8 mouse cellular contexts compared by ENCODE assay signal in the genomic region with DNA sequence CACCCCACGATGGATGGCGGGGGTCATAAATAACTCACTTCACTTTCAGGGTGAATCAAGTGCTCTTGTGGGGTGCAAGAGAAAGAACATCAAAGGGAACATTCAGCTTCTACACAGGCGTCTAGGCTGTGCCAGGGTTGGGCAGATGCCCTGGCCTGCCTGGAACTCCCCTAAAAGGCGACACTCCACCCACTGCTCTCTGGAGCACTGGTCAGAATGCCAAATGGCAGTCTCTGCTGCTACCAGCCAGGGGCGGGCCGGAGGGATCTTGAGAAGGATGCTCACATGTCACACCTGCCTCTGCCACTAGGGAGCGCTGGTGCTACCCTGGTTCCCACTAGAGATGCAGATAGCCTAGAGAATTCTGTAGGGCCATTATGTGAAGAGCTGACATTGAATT.
DNase-seq lines count a peak whose midpoint lies in the region; TF ChIP-seq lines count a peak whose summit lies in the region.
"Had no signal": no experiment of that assay in that cellular context is flagged by ENCODE, and none has a peak within 500 bp of the region (broad histone marks: within the 10 kb centered on the region; RNA-seq: fewer than 3 reads in every experiment).

No protein-coding gene starts in this region.

- no peak for TF ChIP-seq POLR2A in lung, adult 2 months (IDR thresholded peaks at IDR 0.05; ENCODE audit: borderline replicate concordance, extremely low read depth, low read depth, low read length)
- TF ChIP-seq POLR2A in testis, adult 2 months (IDR thresholded peaks at IDR 0.05; ENCODE audit: control insufficient read depth, low read depth, low read length), result no peak

- no peaks in the 10 kb centered on the region for H3K27me3 ChIP-seq in testis, adult 2 months (ENCODE audit: control insufficient read depth, insufficient read depth, low read length)

- TF ChIP-seq CTCF in lung, adult 2 months (IDR thresholded peaks at IDR 0.05; ENCODE audit: insufficient read depth, low read length), result peak; percentile 36; the same call in 1 of the 2 replicates
- peak; percentile 79 for TF ChIP-seq CTCF in testis, adult 2 months (IDR thresholded peaks at IDR 0.05; ENCODE audit: control insufficient read depth, insufficient read depth, insufficient replicate concordance, low read depth, low read length)

- no peaks in the 10 kb centered on the region for H3K4me1 ChIP-seq in lung, adult 2 months (ENCODE audit: control insufficient read depth, insufficient read depth, low read length)
- no peaks in the 10 kb centered on the region for H3K4me1 ChIP-seq in testis, adult 2 months (ENCODE audit: control insufficient read depth, insufficient read depth, low read length)

- DNase-seq in B cell, adult 2 months, result peak; percentile 2 to 7
- DNase-seq in ES-CJ7 (ENCODE audit: low read depth, low spot score), result peak; percentile 71
- peak; percentile 31 for DNase-seq in cerebellum, adult 9-10 months
- DNase-seq in frontal cortex, postnatal 14 days (ENCODE audit: low spot score in 2 of 2), result peak; percentile 56 to 61
- DNase-seq in kidney, postnatal 36 days, result peak; percentile 35 to 71
- peak; percentile 4 for DNase-seq in lung, adult 2 months

- H3K27ac ChIP-seq in testis, adult 2 months (ENCODE audit: control insufficient read depth, insufficient read depth, low read depth, low read length), result no peak overlapping the region

- no peak overlapping the region for H3K4me3 ChIP-seq in lung, adult 2 months (replicated peaks; ENCODE audit: extremely low read depth, low read depth, low read length)
- H3K4me3 ChIP-seq in testis, adult 2 months (ENCODE audit: control insufficient read depth, low read depth, low read length), result no peak overlapping the region
- H3K4me3 ChIP-seq: erythroblast, embryonic 14.5 days had no signal

- no peaks in the 10 kb centered on the region for H3K36me3 ChIP-seq in testis, adult 2 months (ENCODE audit: control insufficient read depth, insufficient read depth, low read length)

- 48% methylated on average over 7 of the region's 7 CpGs for WGBS in lung, adult 2 months

Comparison
In these comparisons a context has a peak if more than half of its experiments do, and no peak if none do; other contexts are left out.
1. DNase-seq: peak in every context shown above with its lines; median percentile 71 in ES-CJ7; 58 in frontal cortex, postnatal 14 days; 53 in kidney, postnatal 36 days; 31 in cerebellum, adult 9-10 months; 4 in B cell, adult 2 months; 4 in lung, adult 2 months.